Mouse (Mus musculus): ENCODE results near the gene Nol10. TPM values are rescaled to one million over a fixed set of nuclear protein-coding genes. Genes with fewer than 3 reads are reported as not detected.

The Nol10 gene
- total RNA-seq, 1 experiment: 22.3 TPM

- peaks cover 18% of the 10 kb centered on the region for H3K36me3 ChIP-seq (ENCODE audit: control insufficient read depth, insufficient read depth, low read length, poor library complexity, severe bottlenecking)
- TF ChIP-seq ZNF384 (IDR thresholded peaks at IDR 0.05; ENCODE audit: low read depth, low read length) (no peak), MAFK (IDR thresholded peaks at IDR 0.05; ENCODE audit: insufficient read depth, low read depth, low read length) (no peak), HCFC1 (IDR thresholded peaks at IDR 0.05; ENCODE audit: borderline replicate concordance, insufficient read depth, low read length) (no peak), ZC3H11A (IDR thresholded peaks at IDR 0.05; ENCODE audit: borderline replicate concordance, low read depth, low read length) (no peak), CHD2 (IDR thresholded peaks at IDR 0.05; ENCODE audit: low read depth, low read length) (no peak)
- no peak overlapping the region for H3K9ac ChIP-seq (ENCODE audit: insufficient read depth, low read depth, low read length, poor library complexity, severe bottlenecking)
- no peaks in the 10 kb centered on the region for H3K9me3 ChIP-seq (ENCODE audit: control insufficient read depth, insufficient read depth, low read depth, low read length)
- no peaks in the 10 kb centered on the region for H3K4me1 ChIP-seq (ENCODE audit: control insufficient read depth in 2 of 2, insufficient read depth in 2 of 2, low read length in 2 of 2, poor library complexity in 1 of 2)
- H3K27ac ChIP-seq (ENCODE audit: insufficient read depth, low read depth, low read length, poor library complexity, severe bottlenecking): no peak overlapping the region
- no peak overlapping the region for H3K4me3 ChIP-seq (ENCODE audit: insufficient read depth in 1 of 2, low read depth in 1 of 2, low read length in 2 of 2, poor library complexity in 1 of 2, severe bottlenecking in 1 of 2)
- in situ Hi-C loops (cut with MboI; ENCODE audit: low sequenced_read_pairs in 2 of 2, unreplicated experiment in 2 of 2): no loop called here
- no peak for DNase-seq (ENCODE audit: low read depth, low spot score)
Observed at GRCm38 (mm10) chr12:17411797-17412526, 63.7 kb downstream of the Nol10 start.

- no peak overlapping the region for H3K27ac ChIP-seq (ENCODE audit: insufficient read depth, low read depth, low read length, poor library complexity, severe bottlenecking)
- no peak for DNase-seq (ENCODE audit: low read depth, low spot score)
- in situ Hi-C loops (cut with MboI; ENCODE audit: low sequenced_read_pairs in 2 of 2, unreplicated experiment in 2 of 2): no loop called here
- H3K4me3 ChIP-seq (ENCODE audit: insufficient read depth in 1 of 2, low read depth in 1 of 2, low read length in 2 of 2, poor library complexity in 1 of 2, severe bottlenecking in 1 of 2): no peak overlapping the region
- TF ChIP-seq HCFC1 (IDR thresholded peaks at IDR 0.05; ENCODE audit: borderline replicate concordance, insufficient read depth, low read length) (no peak), ZNF384 (IDR thresholded peaks at IDR 0.05; ENCODE audit: low read depth, low read length) (no peak), ZC3H11A (IDR thresholded peaks at IDR 0.05; ENCODE audit: borderline replicate concordance, low read depth, low read length) (no peak), CHD2 (IDR thresholded peaks at IDR 0.05; ENCODE audit: low read depth, low read length) (no peak), MAFK (IDR thresholded peaks at IDR 0.05; ENCODE audit: insufficient read depth, low read depth, low read length) (no peak)
- H3K4me1 ChIP-seq (ENCODE audit: control insufficient read depth in 2 of 2, insufficient read depth in 2 of 2, low read length in 2 of 2, poor library complexity in 1 of 2): peaks cover 0 to 3% of the 10 kb centered on the region in 2 experiments; a peak in 2 of 4 replicates
- peaks cover 26% of the 10 kb centered on the region for H3K36me3 ChIP-seq (ENCODE audit: control insufficient read depth, insufficient read depth, low read length, poor library complexity, severe bottlenecking)
- no peaks in the 10 kb centered on the region for H3K9me3 ChIP-seq (ENCODE audit: control insufficient read depth, insufficient read depth, low read depth, low read length)
- no peak overlapping the region for H3K9ac ChIP-seq (ENCODE audit: insufficient read depth, low read depth, low read length, poor library complexity, severe bottlenecking)
Observed at GRCm38 (mm10) chr12:17414734-17415133, 66.5 kb downstream of the Nol10 start.

GRCm38 (mm10) chr12:17420168-17420810, 72.0 kb downstream of the Nol10 start:
- in situ Hi-C loops (cut with MboI; ENCODE audit: low sequenced_read_pairs in 2 of 2, unreplicated experiment in 2 of 2): no loop called here
- Histone ChIP-seq H3K9ac (ENCODE audit: insufficient read depth, low read depth, low read length, poor library complexity, severe bottlenecking) (no peak overlapping the region), H3K36me3 (ENCODE audit: control insufficient read depth, insufficient read depth, low read length, poor library complexity, severe bottlenecking) (peaks cover 39% of the 10 kb centered on the region), H3K27ac (ENCODE audit: insufficient read depth, low read depth, low read length, poor library complexity, severe bottlenecking) (peak overlapping the region; percentile 42; the same call in 1 of the 2 replicates), H3K9me3 (ENCODE audit: control insufficient read depth, insufficient read depth, low read depth, low read length) (no peaks in the 10 kb centered on the region), H3K4me3 (ENCODE audit: insufficient read depth in 1 of 2, low read depth in 1 of 2, low read length in 2 of 2, poor library complexity in 1 of 2, severe bottlenecking in 1 of 2) (no peak overlapping the region), H3K4me1 (ENCODE audit: control insufficient read depth in 2 of 2, insufficient read depth in 2 of 2, low read length in 2 of 2, poor library complexity in 1 of 2) (peaks cover 2 to 6% of the 10 kb centered on the region in 2 experiments; a peak in 3 of 4 replicates)
- DNase-seq (ENCODE audit: low read depth, low spot score): peak; percentile 36
- TF ChIP-seq MAFK (IDR thresholded peaks at IDR 0.05; ENCODE audit: insufficient read depth, low read depth, low read length) (no peak), CHD2 (IDR thresholded peaks at IDR 0.05; ENCODE audit: low read depth, low read length) (0 out of 2 replicates have a peak, but pooled peaks have one; percentile 39), HCFC1 (IDR thresholded peaks at IDR 0.05; ENCODE audit: borderline replicate concordance, insufficient read depth, low read length) (no peak)

GRCm38 (mm10) chr12:17425254-17426169, 77.3 kb downstream of the Nol10 start:
- Histone ChIP-seq H3K36me3 (ENCODE audit: control insufficient read depth, insufficient read depth, low read length, poor library complexity, severe bottlenecking) (peaks cover 38% of the 10 kb centered on the region), H3K27ac (ENCODE audit: insufficient read depth, low read depth, low read length, poor library complexity, severe bottlenecking) (no peak overlapping the region), H3K4me1 (ENCODE audit: control insufficient read depth in 2 of 2, insufficient read depth in 2 of 2, low read length in 2 of 2, poor library complexity in 1 of 2) (no peaks in the 10 kb centered on the region), H3K4me3 (ENCODE audit: insufficient read depth in 1 of 2, low read depth in 1 of 2, low read length in 2 of 2, poor library complexity in 1 of 2, severe bottlenecking in 1 of 2) (no peak overlapping the region), H3K9me3 (ENCODE audit: control insufficient read depth, insufficient read depth, low read depth, low read length) (no peaks in the 10 kb centered on the region), H3K9ac (ENCODE audit: insufficient read depth, low read depth, low read length, poor library complexity, severe bottlenecking) (no peak overlapping the region)
- TF ChIP-seq CHD2 (IDR thresholded peaks at IDR 0.05; ENCODE audit: low read depth, low read length) (no peak), ZC3H11A (IDR thresholded peaks at IDR 0.05; ENCODE audit: borderline replicate concordance, low read depth, low read length) (no peak), MAFK (IDR thresholded peaks at IDR 0.05; ENCODE audit: insufficient read depth, low read depth, low read length) (no peak), HCFC1 (IDR thresholded peaks at IDR 0.05; ENCODE audit: borderline replicate concordance, insufficient read depth, low read length) (no peak), ZNF384 (IDR thresholded peaks at IDR 0.05; ENCODE audit: low read depth, low read length) (no peak)
- in situ Hi-C loops (cut with MboI; ENCODE audit: low sequenced_read_pairs in 2 of 2, unreplicated experiment in 2 of 2): no loop called here
- no peak for DNase-seq (ENCODE audit: low read depth, low spot score)

All from ES-E14 (cell line).